ENCODE assay signal across 8 mouse cellular contexts in genomic region chr6:29164314-29165244, GRCm38 (mm10). TPM values are rescaled to one million over a fixed set of nuclear protein-coding genes. Genes with fewer than 3 reads are reported as not detected.
DNase-seq lines count a peak whose midpoint lies in the region; ATAC-seq lines count a peak whose summit lies in the region.

Gene Rbm28 (minus strand): TSS chr6:29165006.

- ATAC-seq in megakaryocyte progenitor cell, adult 5-6 weeks (replicated peaks; ENCODE audit: poor library complexity): peak; percentile 93

- peak; percentile 88 to 97 for DNase-seq in adrenal gland, adult (ENCODE audit: inconsistent age in 2 of 2, low spot score in 1 of 2)
- peak; percentile 90 for DNase-seq in embryo, embryonic 10 days (ENCODE audit: low spot score)
- peak; percentile 76 for DNase-seq in gastrocnemius, postnatal 10 days
- DNase-seq in induced T-regulatory cell, adult 2 months (ENCODE audit: low read depth): peak; percentile 98
- DNase-seq in left cerebral cortex, adult 9 months (ENCODE audit: low spot score in 2 of 2): peak; percentile 76 to 95
- peak; percentile 81 for DNase-seq in right cerebral cortex, postnatal 14 days
- DNase-seq in yolk sac, embryonic 10.5 days (ENCODE audit: low spot score): peak; percentile 89

RNA-seq across cellular contexts. Expression of gene Rbm28, which starts in this region (rescaled TPM):
- total RNA-seq in gastrocnemius, postnatal 10 days (2021): 10 to 100 TPM; 16.7 to 19.0 TPM
- 46.3 and 59.0 TPM in 2 replicates for total RNA-seq in megakaryocyte progenitor cell, adult 5-6 weeks (2015)
- total RNA-seq in megakaryocyte progenitor cell, adult 5-6 weeks (2017): 47.4 and 79.8 TPM in 2 replicates

Comparison
In these comparisons a context has a peak if more than half of its experiments do, and no peak if none do; other contexts are left out.
1. Peak in every context shown above with its lines: DNase-seq and ATAC-seq.